Mouse (Mus musculus): ENCODE results near the gene Ran. TPM values are rescaled to one million over a fixed set of nuclear protein-coding genes. Genes with fewer than 3 reads are reported as not detected.

Ran gene
- polyA plus RNA-seq, 1 experiment: 738 TPM

- peaks cover 11% of the 10 kb centered on the region for H3K79me3 ChIP-seq (ENCODE audit: low read depth)
- H3K36me3 ChIP-seq (ENCODE audit: control insufficient read depth, insufficient read depth): no peaks in the 10 kb centered on the region
- H3ac ChIP-seq (ENCODE audit: control insufficient read depth, insufficient read length, low read depth): no peak overlapping the region
- no peak for TF ChIP-seq MYOD1 (IDR thresholded peaks at IDR 0.05; ENCODE audit: control insufficient read depth, insufficient read length, low read depth)
- TF ChIP-seq MYOG (IDR thresholded peaks at IDR 0.05; ENCODE audit: control insufficient read depth, extremely low read depth, insufficient read length): no peak
- TF ChIP-seq FOSL1 (IDR thresholded peaks at IDR 0.05; ENCODE audit: insufficient read depth, low read length, poor library complexity, severe bottlenecking): no peak
- TF ChIP-seq MAX (IDR thresholded peaks at IDR 0.05): no peak
- no peak for TF ChIP-seq USF1 (IDR thresholded peaks at IDR 0.05; ENCODE audit: low read depth)
- TF ChIP-seq CTCF (IDR thresholded peaks at IDR 0.05; ENCODE audit: control insufficient read depth, insufficient read depth, insufficient read length): no peak
- no peak for TF ChIP-seq CEBPB (IDR thresholded peaks at IDR 0.05; ENCODE audit: low read depth)
- H3K4me3 ChIP-seq (ENCODE audit: insufficient read depth, poor library complexity, severe bottlenecking): no peak overlapping the region
- H3K27me3 ChIP-seq (ENCODE audit: control insufficient read depth, insufficient read depth, insufficient read length): no peaks in the 10 kb centered on the region
- peaks cover 18% of the 10 kb centered on the region for H3K79me2 ChIP-seq (ENCODE audit: control insufficient read depth, insufficient read depth)
Measured at GRCm38 (mm10) chr5:129000706-129001468, 19.0 kb upstream of the Ran start.

GRCm38 (mm10) chr5:129002571-129003011 lies 17.3 kb upstream of the Ran start:
- TF ChIP-seq USF1 (IDR thresholded peaks at IDR 0.05; ENCODE audit: low read depth): no peak
- TF ChIP-seq CEBPB (IDR thresholded peaks at IDR 0.05; ENCODE audit: low read depth): no peak
- no peak for TF ChIP-seq MYOG (IDR thresholded peaks at IDR 0.05; ENCODE audit: control insufficient read depth, extremely low read depth, insufficient read length)
- no peak for TF ChIP-seq FOSL1 (IDR thresholded peaks at IDR 0.05; ENCODE audit: insufficient read depth, low read length, poor library complexity, severe bottlenecking)
- TF ChIP-seq CTCF (IDR thresholded peaks at IDR 0.05; ENCODE audit: control insufficient read depth, insufficient read depth, insufficient read length): no peak
- no peak for TF ChIP-seq MAX (IDR thresholded peaks at IDR 0.05)
- H3K27me3 ChIP-seq (ENCODE audit: control insufficient read depth, insufficient read depth, insufficient read length): no peaks in the 10 kb centered on the region
- H3K79me2 ChIP-seq (ENCODE audit: control insufficient read depth, insufficient read depth): peaks cover 35% of the 10 kb centered on the region
- no peak overlapping the region for H3ac ChIP-seq (ENCODE audit: control insufficient read depth, insufficient read length, low read depth)
- H3K79me3 ChIP-seq (ENCODE audit: low read depth): peaks cover 21% of the 10 kb centered on the region
- H3K4me3 ChIP-seq (ENCODE audit: insufficient read depth, poor library complexity, severe bottlenecking): no peak overlapping the region
- H3K36me3 ChIP-seq (ENCODE audit: control insufficient read depth, insufficient read depth): no peaks in the 10 kb centered on the region

- Histone ChIP-seq H3K79me3 (ENCODE audit: low read depth) (peaks cover 23% of the 10 kb centered on the region), H3K36me3 (ENCODE audit: control insufficient read depth, insufficient read depth) (no peaks in the 10 kb centered on the region), H3K4me3 (ENCODE audit: insufficient read depth, poor library complexity, severe bottlenecking) (no peak overlapping the region), H3ac (ENCODE audit: control insufficient read depth, insufficient read length, low read depth) (no peak overlapping the region), H3K27me3 (ENCODE audit: control insufficient read depth, insufficient read depth, insufficient read length) (no peaks in the 10 kb centered on the region), H3K79me2 (ENCODE audit: control insufficient read depth, insufficient read depth) (peaks cover 42% of the 10 kb centered on the region)
- TF ChIP-seq MAX (IDR thresholded peaks at IDR 0.05) (no peak), USF1 (IDR thresholded peaks at IDR 0.05; ENCODE audit: low read depth) (no peak), FOSL1 (IDR thresholded peaks at IDR 0.05; ENCODE audit: insufficient read depth, low read length, poor library complexity, severe bottlenecking) (no peak), CEBPB (IDR thresholded peaks at IDR 0.05; ENCODE audit: low read depth) (no peak), CTCF (IDR thresholded peaks at IDR 0.05; ENCODE audit: control insufficient read depth, insufficient read depth, insufficient read length) (no peak), MYOG (IDR thresholded peaks at IDR 0.05; ENCODE audit: control insufficient read depth, extremely low read depth, insufficient read length) (no peak), MYOD1 (IDR thresholded peaks at IDR 0.05; ENCODE audit: control insufficient read depth, insufficient read length, low read depth) (no peak)
Measured at GRCm38 (mm10) chr5:129005416-129005815, 14.5 kb upstream of the Ran start.

DNA sequence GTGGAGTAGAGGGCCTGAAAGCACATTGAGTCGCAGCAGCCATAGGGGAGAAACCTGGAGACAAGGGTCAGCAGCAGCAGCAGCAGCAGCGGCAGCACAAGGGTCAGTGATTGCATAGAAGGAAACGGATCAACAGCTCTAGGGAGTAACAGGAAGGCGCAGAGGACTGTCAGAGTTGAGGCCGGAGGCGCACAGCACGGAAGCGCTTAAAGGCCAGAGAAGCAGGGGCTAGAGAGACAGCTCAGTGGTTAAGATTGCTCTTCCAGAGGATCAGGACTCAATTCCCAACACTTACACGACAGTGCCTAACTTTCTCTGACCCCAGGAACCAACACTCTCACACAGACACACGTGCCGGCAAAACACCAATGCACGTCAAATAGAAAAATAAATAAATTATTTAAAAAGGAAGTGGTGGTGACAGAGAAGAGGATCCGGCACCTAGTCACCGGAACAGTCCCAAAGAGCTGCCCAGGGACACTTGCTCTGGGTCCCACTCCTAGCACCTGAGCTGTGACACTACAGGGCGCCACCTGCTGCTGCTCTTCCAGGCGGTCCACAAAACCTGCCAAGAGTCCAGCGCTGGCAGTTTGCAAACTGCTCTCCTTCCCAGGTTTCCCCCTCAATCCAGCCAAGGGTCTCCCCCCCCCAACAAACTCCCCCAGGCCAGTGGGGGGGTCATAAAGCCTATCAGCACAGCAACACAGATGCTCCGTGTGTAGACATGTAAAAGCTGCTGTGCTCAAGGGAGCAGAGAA lies 13.7 kb upstream of the Ran start:
- Histone ChIP-seq H3K27me3 (ENCODE audit: control insufficient read depth, insufficient read depth, insufficient read length) (no peaks in the 10 kb centered on the region), H3K36me3 (ENCODE audit: control insufficient read depth, insufficient read depth) (no peaks in the 10 kb centered on the region), H3K4me3 (ENCODE audit: insufficient read depth, poor library complexity, severe bottlenecking) (no peak overlapping the region), H3K79me3 (ENCODE audit: low read depth) (peaks cover 23% of the 10 kb centered on the region), H3ac (ENCODE audit: control insufficient read depth, insufficient read length, low read depth) (no peak overlapping the region), H3K79me2 (ENCODE audit: control insufficient read depth, insufficient read depth) (peaks cover 42% of the 10 kb centered on the region)
- TF ChIP-seq FOSL1 (IDR thresholded peaks at IDR 0.05; ENCODE audit: insufficient read depth, low read length, poor library complexity, severe bottlenecking): no peak
- TF ChIP-seq CEBPB (IDR thresholded peaks at IDR 0.05; ENCODE audit: low read depth): no peak
- no peak for TF ChIP-seq CTCF (IDR thresholded peaks at IDR 0.05; ENCODE audit: control insufficient read depth, insufficient read depth, insufficient read length)
- TF ChIP-seq MYOD1 (IDR thresholded peaks at IDR 0.05; ENCODE audit: control insufficient read depth, insufficient read length, low read depth): no peak
- TF ChIP-seq MYOG (IDR thresholded peaks at IDR 0.05; ENCODE audit: control insufficient read depth, extremely low read depth, insufficient read length): no peak
- TF ChIP-seq MAX (IDR thresholded peaks at IDR 0.05): no peak
- no peak for TF ChIP-seq USF1 (IDR thresholded peaks at IDR 0.05; ENCODE audit: low read depth)

GRCm38 (mm10) chr5:129007105-129007957 lies 12.5 kb upstream of the Ran start:
- Histone ChIP-seq H3K79me2 (ENCODE audit: control insufficient read depth, insufficient read depth) (peaks cover 36% of the 10 kb centered on the region), H3K27me3 (ENCODE audit: control insufficient read depth, insufficient read depth, insufficient read length) (no peaks in the 10 kb centered on the region), H3K36me3 (ENCODE audit: control insufficient read depth, insufficient read depth) (no peaks in the 10 kb centered on the region), H3K79me3 (ENCODE audit: low read depth) (peaks cover 18% of the 10 kb centered on the region), H3K4me3 (ENCODE audit: insufficient read depth, poor library complexity, severe bottlenecking) (peak overlapping the region; percentile 72), H3ac (ENCODE audit: control insufficient read depth, insufficient read length, low read depth) (peak overlapping the region; percentile 83)
- TF ChIP-seq USF1 (IDR thresholded peaks at IDR 0.05; ENCODE audit: low read depth) (no peak), MYOG (IDR thresholded peaks at IDR 0.05; ENCODE audit: control insufficient read depth, extremely low read depth, insufficient read length) (no peak), CEBPB (IDR thresholded peaks at IDR 0.05; ENCODE audit: low read depth) (no peak), MYOD1 (IDR thresholded peaks at IDR 0.05; ENCODE audit: control insufficient read depth, insufficient read length, low read depth) (no peak), MAX (IDR thresholded peaks at IDR 0.05) (no peak), CTCF (IDR thresholded peaks at IDR 0.05; ENCODE audit: control insufficient read depth, insufficient read depth, insufficient read length) (no peak), FOSL1 (IDR thresholded peaks at IDR 0.05; ENCODE audit: insufficient read depth, low read length, poor library complexity, severe bottlenecking) (no peak)

All from C2C12 (cell line).